Mouse (Mus musculus): ENCODE results near the gene S100a11.

- TF ChIP-seq CTCF (IDR thresholded peaks at IDR 0.05; ENCODE audit: low read depth, low read length) (no peak), GATA1 (IDR thresholded peaks at IDR 0.05; ENCODE audit: borderline replicate concordance, low read length) (no peak), GATA2 (IDR thresholded peaks at IDR 0.05; ENCODE audit: borderline replicate concordance, low read depth, low read length) (no peak)
Observed at GRCm38 (mm10) chr3:93492176-93492575, 28.1 kb upstream of the S100a11 start.

Data from G1E (cell line).